In the genomic region with DNA sequence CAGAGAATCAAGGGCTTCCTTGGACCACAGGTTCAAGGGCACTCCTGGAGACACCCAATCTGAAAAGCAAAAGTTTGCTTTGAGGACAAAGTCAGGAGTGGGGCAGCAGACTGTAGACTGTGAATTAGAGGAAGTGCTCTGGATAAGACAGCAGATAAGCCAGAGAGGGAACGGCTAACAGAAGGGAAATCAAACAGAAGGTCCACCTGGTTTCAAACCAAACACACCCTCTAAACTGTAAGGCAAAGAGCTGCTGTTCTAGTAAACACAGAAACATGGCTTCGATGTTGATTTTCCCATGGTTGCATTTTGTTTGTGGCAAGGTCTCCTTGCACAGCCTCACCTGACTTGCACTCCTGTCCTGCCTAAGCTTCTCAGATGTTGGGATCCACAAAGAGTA, we compare ENCODE assay signal across 23 mouse cellular contexts. TPM values are rescaled to one million over a fixed set of nuclear protein-coding genes. Genes with fewer than 3 reads are reported as not detected.
"Had no signal": no experiment of that assay in that cellular context is flagged by ENCODE, and none has a peak within 500 bp of the region (broad histone marks: within the 10 kb centered on the region; RNA-seq: fewer than 3 reads in every experiment).

No protein-coding gene starts in this region.

- H3K4me3 ChIP-seq: midbrain, embryonic 10.5 days; midbrain, embryonic 13.5 days; myocyte; neural tube, embryonic 13.5 days; neural tube, embryonic 15.5 days; stomach, embryonic 15.5 days had no signal

- H3K36me3 ChIP-seq: midbrain, embryonic 10.5 days; midbrain, embryonic 13.5 days; neural tube, embryonic 13.5 days; neural tube, embryonic 15.5 days; stomach, embryonic 15.5 days had no signal

- H3K27ac ChIP-seq: liver, embryonic 14.5 days; midbrain, embryonic 10.5 days; midbrain, embryonic 13.5 days; neural tube, embryonic 13.5 days; neural tube, embryonic 15.5 days; stomach, embryonic 15.5 days; stomach, postnatal 0 days had no signal

- DNase-seq: lung, adult 18-20 months; lung, embryonic 14.5 days; lung, postnatal 10 days; lung, postnatal 4 days; retina, postnatal 1 day; right cerebral cortex, adult 18-20 months; right cerebral cortex, postnatal 25 days; right cerebral cortex, postnatal 4 days; thymus, adult 2 months; thymus, postnatal 36 days had no signal

- H3K9ac ChIP-seq: liver, embryonic 14.5 days; lung, embryonic 14.5 days; midbrain, embryonic 13.5 days; neural tube, embryonic 13.5 days; neural tube, embryonic 15.5 days; stomach, embryonic 15.5 days had no signal

- H3K9me3 ChIP-seq: midbrain, embryonic 10.5 days; midbrain, embryonic 13.5 days; neural tube, embryonic 13.5 days; neural tube, embryonic 15.5 days; stomach, embryonic 15.5 days had no signal

- H3K4me2 ChIP-seq: lung, embryonic 14.5 days; midbrain, embryonic 13.5 days; neural tube, embryonic 13.5 days; neural tube, embryonic 15.5 days; stomach, embryonic 15.5 days had no signal

- ATAC-seq: midbrain, embryonic 13.5 days; midbrain, embryonic 16.5 days had no signal

RNA-seq across cellular contexts. Expression of gene Mip, which starts 34.2 kb away (rescaled TPM):
- polyA plus RNA-seq: lung, embryonic 14.5 days; lung, embryonic 16.5 days; myocyte; neural tube, embryonic 11.5 days; neural tube, embryonic 13.5 days; neural tube, embryonic 15.5 days; spleen, adult 2 months; stomach, embryonic 15.5 days; stomach, postnatal 0 days; testis, adult 2 months had no signal
